Mouse (Mus musculus) lung, adult 2 months (tissue): ENCODE results near the gene Alox5.

Experiments
- CTCF ChIP-seq: fragments of 200-500 bp; IDR thresholded peaks from 2 replicates; pipeline ENCODE4 v1.5.1; 2011; ENCODE audit warnings: mild to moderate bottlenecking, low read length, control low read depth; ENCODE audit not compliant: insufficient read depth
- POLR2A ChIP-seq: fragments of 200-500 bp; IDR thresholded peaks from 2 replicates; pipeline ENCODE4 v1.6.1; 2011; ENCODE audit warnings: low read depth, mild to moderate bottlenecking, control low read depth, low read length, borderline replicate concordance; ENCODE audit errors: extremely low read depth

GRCm38 (mm10) chr6:116374618-116375017 lies 86.4 kb downstream of the Alox5 start:
- TF ChIP-seq POLR2A: no peak
- TF ChIP-seq CTCF: no peak
